Mouse (Mus musculus): Measurements from ENCODE around the gene Itpr3. TPM values are rescaled to one million over a fixed set of nuclear protein-coding genes. Genes with fewer than 3 reads are reported as not detected.
A peak's percentile ranks its signal among the peaks of the same experiment; 100 is the strongest.

Gene Itpr3
- polyA plus RNA-seq, 1 experiment, result 1.3 TPM

DNA sequence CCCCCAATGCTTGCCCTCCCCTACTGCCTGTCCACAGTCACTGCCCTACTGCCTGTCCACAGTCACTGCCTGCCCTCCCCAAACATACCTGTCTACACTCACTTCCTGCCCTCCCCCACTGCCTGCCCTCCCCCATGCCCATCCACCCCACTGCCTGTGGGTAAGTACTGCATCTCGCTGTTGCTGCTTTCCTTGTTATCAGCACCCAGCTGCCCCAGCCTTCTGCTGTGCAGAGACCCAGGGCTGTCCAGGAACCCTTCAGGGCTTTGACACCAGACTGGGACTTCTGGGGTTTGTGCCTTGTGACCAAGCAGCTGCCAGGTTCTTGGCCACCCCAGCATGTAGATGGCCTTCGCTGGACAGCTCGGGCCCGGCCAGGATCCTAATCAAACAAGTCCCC, 33.8 kb upstream of the Itpr3 start:
- Histone ChIP-seq H3K36me3 (replicated peaks; ENCODE audit: low read length) (peaks cover 72% of the 10 kb centered on the region), H3K4me1 (peaks cover 51% of the 10 kb centered on the region), H3K4me3 (replicated peaks) (no peak overlapping the region), H3K27me3 (replicated peaks) (no peaks in the 10 kb centered on the region), H3K9me3 (no peaks in the 10 kb centered on the region)
- no peak for TF ChIP-seq GATA1 (IDR thresholded peaks at IDR 0.05; ENCODE audit: borderline replicate concordance, low read length)
- no peak for TF ChIP-seq FLI1 (IDR thresholded peaks at IDR 0.05; ENCODE audit: low read length)

DNA sequence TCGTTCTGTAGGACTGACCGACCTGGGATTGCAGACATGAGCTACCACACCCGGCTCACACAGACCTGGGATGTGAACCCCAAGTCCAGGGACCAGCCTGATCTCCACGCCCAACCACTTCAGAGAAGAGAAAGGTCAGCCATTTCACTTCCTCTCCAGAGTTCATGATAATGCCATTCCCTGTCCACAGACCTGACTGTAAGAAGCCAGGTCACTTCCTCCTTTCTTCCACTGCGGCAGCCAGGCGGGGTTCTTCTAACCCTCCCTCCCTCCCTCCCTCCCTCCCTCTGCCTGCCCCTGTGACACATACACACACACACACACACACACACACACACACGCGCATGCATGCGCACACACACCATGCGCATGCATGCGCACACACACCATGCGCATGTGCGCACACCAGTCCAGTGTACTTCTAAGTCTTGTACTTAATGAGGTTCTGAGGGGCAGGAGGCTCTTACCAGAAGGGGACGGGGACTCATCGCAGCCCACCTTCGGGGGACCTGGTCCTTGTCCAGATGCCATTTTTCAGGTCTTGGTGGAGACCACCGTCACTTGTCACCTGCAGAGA, 31.7 kb upstream of the Itpr3 start:
- Histone ChIP-seq H3K36me3 (replicated peaks; ENCODE audit: low read length) (peaks cover 61% of the 10 kb centered on the region), H3K4me3 (replicated peaks) (peak overlapping the region; percentile 46), H3K4me1 (peaks cover 69% of the 10 kb centered on the region), H3K9me3 (no peaks in the 10 kb centered on the region), H3K27me3 (replicated peaks) (no peaks in the 10 kb centered on the region)
- TF ChIP-seq GATA1 (IDR thresholded peaks at IDR 0.05; ENCODE audit: borderline replicate concordance, low read length), result no peak
- no peak for TF ChIP-seq FLI1 (IDR thresholded peaks at IDR 0.05; ENCODE audit: low read length)

DNA sequence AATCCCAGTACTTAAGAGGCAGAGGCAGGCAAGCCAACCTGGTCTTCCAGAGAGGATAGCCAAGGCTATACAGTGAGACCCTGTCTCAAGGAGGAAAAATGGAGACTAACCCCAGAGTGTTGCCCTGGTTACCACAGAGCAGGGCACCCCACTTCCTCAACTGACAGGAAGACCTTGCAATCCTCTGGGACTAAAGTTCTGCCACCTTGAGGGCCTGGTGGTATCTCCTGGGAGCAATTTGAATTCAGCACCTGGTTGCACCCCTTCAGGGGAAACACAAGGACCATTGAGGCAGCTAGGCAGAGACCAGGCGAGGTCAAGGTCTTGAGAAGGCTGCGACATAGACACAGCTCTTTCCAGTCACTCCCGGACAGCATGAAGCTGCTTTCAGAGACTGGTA, 31.2 kb upstream of the Itpr3 start:
- TF ChIP-seq GATA1 (IDR thresholded peaks at IDR 0.05; ENCODE audit: borderline replicate concordance, low read length), result no peak
- TF ChIP-seq FLI1 (IDR thresholded peaks at IDR 0.05; ENCODE audit: low read length), result no peak
- Histone ChIP-seq H3K4me1 (peaks cover 70% of the 10 kb centered on the region), H3K9me3 (0 out of 2 replicates have a peak, but pooled peaks cover 2% of the 10 kb centered on the region), H3K27me3 (replicated peaks) (peaks cover 2% of the 10 kb centered on the region), H3K4me3 (replicated peaks) (peak overlapping the region; percentile 62), H3K36me3 (replicated peaks; ENCODE audit: low read length) (peaks cover 56% of the 10 kb centered on the region)

DNA sequence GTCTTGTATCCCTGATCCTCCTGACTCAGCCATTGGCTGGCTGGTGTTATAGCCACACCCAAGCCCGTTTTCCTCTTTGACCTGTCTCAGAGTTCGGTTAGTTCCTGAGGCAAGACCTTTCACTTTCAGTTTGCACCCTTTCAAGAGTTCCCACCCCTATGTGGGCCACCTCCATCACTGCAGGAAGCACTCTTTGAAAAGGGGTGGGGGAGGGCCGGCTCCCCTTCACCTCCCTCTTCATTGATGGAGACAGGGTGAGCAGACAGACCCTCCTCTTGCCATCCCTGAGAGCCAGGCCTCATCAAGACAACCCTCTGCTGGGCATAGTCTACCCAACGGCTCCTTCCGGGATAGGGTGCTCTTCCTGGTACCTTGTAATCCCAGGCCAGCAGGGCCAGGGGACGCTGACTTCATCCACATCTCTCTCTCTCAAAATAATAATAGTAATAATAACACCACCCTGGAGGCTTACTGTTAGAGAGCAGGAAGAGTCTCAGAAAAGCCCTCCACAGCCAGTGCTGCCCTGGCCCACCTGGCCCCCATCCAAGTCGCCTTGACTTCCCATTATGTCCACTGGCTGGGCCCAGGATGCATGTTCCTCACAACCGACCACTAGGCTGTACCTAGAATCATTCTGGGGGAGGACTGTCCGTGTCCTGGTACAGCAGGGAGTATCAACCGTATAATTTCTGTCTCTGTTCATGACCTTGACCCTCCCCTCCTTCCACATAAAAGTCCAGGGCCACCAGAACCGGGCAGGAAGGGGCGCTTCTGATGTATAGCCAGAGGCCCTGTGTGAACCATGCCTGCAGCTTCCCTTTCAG, 29.4 kb upstream of the Itpr3 start:
- Histone ChIP-seq H3K9me3 (0 out of 2 replicates have a peak, but pooled peaks cover 10% of the 10 kb centered on the region), H3K36me3 (replicated peaks; ENCODE audit: low read length) (peaks cover 39% of the 10 kb centered on the region), H3K27me3 (replicated peaks) (peaks cover 4% of the 10 kb centered on the region), H3K4me3 (replicated peaks) (peak overlapping the region; percentile 98), H3K4me1 (peaks cover 75% of the 10 kb centered on the region)
- TF ChIP-seq FLI1 (IDR thresholded peaks at IDR 0.05; ENCODE audit: low read length) (no peak), GATA1 (IDR thresholded peaks at IDR 0.05; ENCODE audit: borderline replicate concordance, low read length) (no peak)

DNA sequence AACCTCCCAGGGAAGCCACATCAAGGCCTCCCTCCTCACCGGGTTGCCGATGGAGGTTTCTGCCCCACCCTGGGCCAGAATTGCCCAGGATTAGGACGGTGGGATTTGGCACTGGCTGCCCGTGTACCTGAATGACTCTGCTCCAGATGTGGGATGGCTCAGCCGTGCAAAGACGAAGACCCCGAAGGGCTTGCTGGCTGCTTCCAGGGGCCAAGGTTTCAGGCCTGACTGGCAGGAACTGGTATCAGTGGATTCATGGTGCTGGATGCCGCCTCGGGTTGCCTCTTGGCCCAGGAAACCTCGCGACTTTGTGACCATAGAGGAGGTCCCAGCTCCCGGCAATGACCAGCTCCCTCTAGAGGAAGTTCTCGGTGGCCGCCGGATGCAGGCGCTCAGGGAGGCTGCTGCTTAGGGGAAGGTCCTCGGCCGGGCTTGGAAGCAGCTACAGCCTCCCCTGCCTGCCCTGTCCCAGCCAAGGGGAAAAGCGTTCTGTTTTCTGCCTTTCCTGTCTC, 28.8 kb upstream of the Itpr3 start:
- H3K36me3 ChIP-seq (replicated peaks; ENCODE audit: low read length), result peaks cover 32% of the 10 kb centered on the region
- H3K27me3 ChIP-seq (replicated peaks), result peaks cover 4% of the 10 kb centered on the region
- peaks cover 73% of the 10 kb centered on the region for H3K4me1 ChIP-seq
- TF ChIP-seq GATA1 (IDR thresholded peaks at IDR 0.05; ENCODE audit: borderline replicate concordance, low read length), result no peak
- TF ChIP-seq FLI1 (IDR thresholded peaks at IDR 0.05; ENCODE audit: low read length), result no peak
- peak overlapping the region; percentile 98 for H3K4me3 ChIP-seq (replicated peaks)
- H3K9me3 ChIP-seq, result 0 out of 2 replicates have a peak, but pooled peaks cover 10% of the 10 kb centered on the region

DNA sequence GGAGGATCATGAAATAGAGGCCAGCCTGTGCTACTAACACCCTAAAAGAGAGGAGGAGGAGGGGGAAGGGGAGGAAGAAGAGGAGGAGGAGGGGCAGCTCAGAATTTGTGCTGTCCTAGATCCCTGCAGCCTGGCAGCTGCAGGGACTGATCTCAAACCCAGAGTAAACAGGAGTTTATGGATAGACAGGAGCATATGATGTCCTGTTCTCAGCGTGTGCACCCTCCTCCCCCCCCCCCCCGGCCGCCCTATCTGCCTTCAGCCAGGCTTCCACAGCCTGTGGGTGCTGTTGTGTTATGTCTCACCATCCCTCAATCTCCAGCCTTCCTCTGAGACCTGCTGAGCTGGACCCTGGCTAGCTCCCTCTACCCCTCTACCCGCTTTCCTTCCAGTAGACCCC, 28.2 kb upstream of the Itpr3 start, which contains the start of gene Bak1:
Gene Bak1, minus strand, starts transcription at position 101 of the 400 bp plus-strand sequence.
- no peak for TF ChIP-seq GATA1 (IDR thresholded peaks at IDR 0.05; ENCODE audit: borderline replicate concordance, low read length)
- TF ChIP-seq FLI1 (IDR thresholded peaks at IDR 0.05; ENCODE audit: low read length), result no peak
- Histone ChIP-seq H3K9me3 (0 out of 2 replicates have a peak, but pooled peaks cover 10% of the 10 kb centered on the region), H3K4me1 (peaks cover 71% of the 10 kb centered on the region), H3K36me3 (replicated peaks; ENCODE audit: low read length) (peaks cover 26% of the 10 kb centered on the region), H3K4me3 (replicated peaks) (peak within 1 kb of the TSS; percentile 98), H3K27me3 (replicated peaks) (peaks cover 7% of the 10 kb centered on the region)

DNA sequence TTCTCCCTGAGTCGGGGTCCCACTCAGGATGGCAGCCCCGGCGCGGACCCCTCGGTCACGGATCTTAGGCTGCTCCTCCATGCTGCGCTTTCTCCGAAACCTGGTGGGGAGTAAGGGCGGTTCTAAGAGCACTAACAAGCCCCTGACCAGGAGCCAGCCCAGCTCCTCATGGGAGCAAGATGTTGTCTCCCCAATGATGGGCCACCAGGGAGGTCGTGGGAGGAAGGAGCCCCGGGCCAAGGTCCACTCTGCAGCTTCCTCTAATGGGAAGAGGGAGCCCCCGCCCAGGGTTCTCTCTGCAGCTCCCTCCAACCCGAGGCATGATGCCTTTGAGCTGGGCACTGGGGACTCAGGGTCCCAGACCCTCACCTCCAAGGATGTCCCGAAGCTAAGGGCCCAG, 27.7 kb upstream of the Itpr3 start:
- TF ChIP-seq FLI1 (IDR thresholded peaks at IDR 0.05; ENCODE audit: low read length) (no peak), GATA1 (IDR thresholded peaks at IDR 0.05; ENCODE audit: borderline replicate concordance, low read length) (no peak)
- Histone ChIP-seq H3K4me1 (peaks cover 71% of the 10 kb centered on the region), H3K4me3 (replicated peaks) (no peak overlapping the region), H3K36me3 (replicated peaks; ENCODE audit: low read length) (peaks cover 21% of the 10 kb centered on the region), H3K9me3 (0 out of 2 replicates have a peak, but pooled peaks cover 10% of the 10 kb centered on the region), H3K27me3 (replicated peaks) (peaks cover 10% of the 10 kb centered on the region)

DNA sequence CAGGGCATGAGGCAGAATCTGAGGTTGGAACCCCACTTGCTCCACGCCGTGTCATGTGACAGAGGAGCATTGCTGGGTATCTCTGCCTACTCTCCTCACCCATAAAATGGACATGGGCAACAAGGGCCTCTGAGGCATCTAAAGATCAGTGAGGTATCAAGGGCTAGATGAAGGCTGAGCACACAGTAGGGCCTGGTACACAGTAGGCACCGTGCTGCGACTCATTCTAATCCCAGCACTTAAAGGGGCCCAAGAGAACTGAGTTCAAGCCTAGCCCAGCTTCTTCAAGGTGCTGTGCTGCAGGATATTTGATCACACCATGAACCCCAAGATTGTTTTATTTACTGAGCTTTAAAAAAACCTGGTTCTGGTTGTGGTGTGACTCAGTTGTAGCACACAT, 26.2 kb upstream of the Itpr3 start:
- peaks cover 22% of the 10 kb centered on the region for H3K27me3 ChIP-seq (replicated peaks)
- H3K4me3 ChIP-seq (replicated peaks), result no peak overlapping the region
- H3K9me3 ChIP-seq, result 0 out of 2 replicates have a peak, but pooled peaks cover 10% of the 10 kb centered on the region
- no peak for TF ChIP-seq FLI1 (IDR thresholded peaks at IDR 0.05; ENCODE audit: low read length)
- no peak for TF ChIP-seq GATA1 (IDR thresholded peaks at IDR 0.05; ENCODE audit: borderline replicate concordance, low read length)
- H3K4me1 ChIP-seq, result peaks cover 74% of the 10 kb centered on the region
- peaks cover 7% of the 10 kb centered on the region for H3K36me3 ChIP-seq (replicated peaks; ENCODE audit: low read length)

DNA sequence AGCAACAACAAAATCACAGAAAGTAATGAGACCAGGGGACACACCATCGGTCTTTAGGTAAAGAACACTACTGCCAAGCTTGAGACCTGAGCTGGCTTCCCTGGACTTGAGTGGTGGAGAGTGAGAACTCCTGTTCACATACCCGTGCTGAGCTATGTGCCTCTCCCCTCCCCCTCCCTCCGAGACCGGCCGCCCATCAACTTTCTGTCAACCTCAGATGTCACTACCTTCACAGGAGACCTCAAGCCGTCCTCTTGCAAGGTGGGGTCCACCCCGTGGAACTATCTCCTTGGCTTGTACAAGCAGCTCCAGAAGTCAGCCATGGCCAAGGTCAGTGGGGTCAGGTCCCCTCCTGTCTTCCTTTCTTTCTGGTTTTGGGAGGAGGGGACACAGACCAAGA, 24.8 kb upstream of the Itpr3 start:
- TF ChIP-seq FLI1 (IDR thresholded peaks at IDR 0.05; ENCODE audit: low read length) (no peak), GATA1 (IDR thresholded peaks at IDR 0.05; ENCODE audit: borderline replicate concordance, low read length) (no peak)
- H3K4me1 ChIP-seq, result peaks cover 68% of the 10 kb centered on the region
- H3K9me3 ChIP-seq, result 0 out of 2 replicates have a peak, but pooled peaks cover 10% of the 10 kb centered on the region
- H3K36me3 ChIP-seq (replicated peaks; ENCODE audit: low read length), result no peaks in the 10 kb centered on the region
- H3K27me3 ChIP-seq (replicated peaks), result peaks cover 33% of the 10 kb centered on the region
- H3K4me3 ChIP-seq (replicated peaks), result no peak overlapping the region
